Mouse (Mus musculus) forebrain, embryonic 12.5 days (tissue): Measurements from ENCODE around the gene Drg1. TPM values are rescaled to one million over a fixed set of nuclear protein-coding genes. Genes with fewer than 3 reads are reported as not detected.
"Not testable (repeated sequence)": the region's sequence is repeated elsewhere in the genome, so short reads cannot be mapped to it uniquely, and the experiment has no call there.

Experiments used
- ATAC-seq: fragments of 200-750 bp; cut with Nextera tagmentation; 2 replicates; pipeline ENCODE4 v1.8.0; 2017; ENCODE audit warnings: moderate TSS enrichment; ENCODE audit not compliant: low FRiP score
- H3K27ac ChIP-seq: fragments of 300-500 bp; sonication (generic); 2 replicates; pipeline ENCODE4 v1.5.1; 2016; ENCODE audit warnings: mild to moderate bottlenecking
- H3K27me3 ChIP-seq: fragments of 300-500 bp; sonication (generic); 2 replicates; pipeline ENCODE4 v1.6.1; 2016; ENCODE audit warnings: mild to moderate bottlenecking
- H3K36me3 ChIP-seq: fragments of 300-500 bp; sonication (generic); replicated peaks from 2 replicates; pipeline ENCODE4 v1.6.1; 2016; ENCODE audit warnings: mild to moderate bottlenecking
- H3K4me1 ChIP-seq: fragments of 300-500 bp; sonication (generic); 2 replicates; pipeline ENCODE4 v1.6.1; 2016
- H3K4me2 ChIP-seq: fragments of 300-500 bp; sonication (generic); 2 replicates; pipeline ENCODE4 v1.6.1; 2016; ENCODE audit warnings: mild to moderate bottlenecking, moderate library complexity
- H3K4me3 ChIP-seq: fragments of 300-500 bp; sonication (generic); replicated peaks from 2 replicates; pipeline ENCODE4 v1.5.1; 2016; ENCODE audit warnings: mild to moderate bottlenecking
- H3K9ac ChIP-seq: fragments of 300-500 bp; sonication (generic); 2 replicates; pipeline ENCODE4 v1.6.1; 2016; ENCODE audit warnings: mild to moderate bottlenecking
- H3K9me3 ChIP-seq: fragments of 300-500 bp; sonication (generic); 2 replicates; pipeline ENCODE4 v1.6.1; 2016
- WGBS: fragments of 180-500 bp; shearing (Covaris S2); methylation state at CpG from one replicate; pipeline ENCODE4 v1.1.7; 2016; 5-methylcytosine and 5-hydroxymethylcytosine counted together
- polyA plus RNA-seq: library from polyadenylated mRNA; unstranded; fragments of >200 nt; fragmentation: Nextera tagmentation; extraction: Ambion mirVana; gene quantifications from 2 replicates; pipeline ENCODE4 v1.2.1, GENCODE M21; 2016

Gene Drg1
- polyA plus RNA-seq, 1 experiment from 2014 or later: 268 TPM

DNA sequence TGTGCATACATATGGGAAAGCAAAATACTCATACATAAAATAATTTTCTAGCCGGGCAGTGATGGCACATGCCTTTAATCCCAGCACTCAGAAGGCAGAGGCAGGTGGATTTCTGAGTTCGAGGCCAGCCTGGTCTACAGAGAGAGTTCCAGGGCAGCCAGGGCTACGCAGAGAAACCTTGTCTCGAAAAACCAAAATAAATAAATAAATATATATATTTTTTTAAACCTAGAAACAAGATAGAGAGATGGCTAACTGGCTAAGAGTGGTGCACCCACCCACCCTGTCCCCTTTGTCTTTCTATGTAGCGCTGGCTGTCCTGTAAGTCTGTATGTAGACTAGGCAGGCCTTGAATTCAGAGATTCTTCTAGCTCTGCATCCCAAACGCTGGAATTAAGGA lies 93.7 kb downstream of the Drg1 start:
- not testable (repeated sequence) for H3K4me3 ChIP-seq, ATAC-seq, H3K36me3 ChIP-seq, H3K27ac ChIP-seq, H3K4me1 ChIP-seq, H3K9ac ChIP-seq, H3K4me2 ChIP-seq, H3K27me3 ChIP-seq
- H3K9me3 ChIP-seq: peaks cover 20% of the 10 kb centered on the region
- 52% methylated on average over 5 of the region's 6 CpGs for WGBS

DNA sequence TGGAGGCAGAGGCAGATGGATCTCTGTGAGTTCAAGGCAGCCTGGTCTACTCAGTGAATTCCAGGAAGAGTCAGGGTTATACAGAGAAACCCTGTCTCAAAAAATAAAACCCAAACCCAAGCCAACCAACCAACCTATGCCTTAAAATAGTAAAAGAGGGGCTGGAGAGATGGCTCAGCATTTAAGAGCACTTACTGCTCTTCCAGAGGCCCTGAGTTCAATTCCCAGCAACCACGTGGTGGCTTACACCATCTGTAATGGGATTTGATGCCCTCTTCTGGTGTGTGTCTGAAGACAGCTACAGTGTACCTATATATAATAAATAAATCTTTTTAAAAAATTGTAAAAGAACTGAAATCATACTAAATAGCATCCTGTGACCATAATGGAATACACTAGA lies 94.3 kb downstream of the Drg1 start:
- not testable (repeated sequence) for H3K4me3 ChIP-seq, H3K27me3 ChIP-seq, H3K4me2 ChIP-seq, H3K36me3 ChIP-seq, H3K4me1 ChIP-seq, ATAC-seq, H3K27ac ChIP-seq, H3K9ac ChIP-seq
- 76% methylated on average over 1 of the region's 1 CpGs for WGBS
- H3K9me3 ChIP-seq: peaks cover 20% of the 10 kb centered on the region

- not testable (repeated sequence) for H3K27me3 ChIP-seq, H3K36me3 ChIP-seq, H3K27ac ChIP-seq, H3K9ac ChIP-seq, H3K4me2 ChIP-seq, H3K4me1 ChIP-seq, H3K4me3 ChIP-seq
- peaks cover 24% of the 10 kb centered on the region for H3K9me3 ChIP-seq
- WGBS: 76% methylated on average over 2 of the region's 2 CpGs
- ATAC-seq: peak; percentile 7
These were observed 97.2 kb downstream of the Drg1 start for GRCm38 (mm10) chr11:3169042-3169441.

DNA sequence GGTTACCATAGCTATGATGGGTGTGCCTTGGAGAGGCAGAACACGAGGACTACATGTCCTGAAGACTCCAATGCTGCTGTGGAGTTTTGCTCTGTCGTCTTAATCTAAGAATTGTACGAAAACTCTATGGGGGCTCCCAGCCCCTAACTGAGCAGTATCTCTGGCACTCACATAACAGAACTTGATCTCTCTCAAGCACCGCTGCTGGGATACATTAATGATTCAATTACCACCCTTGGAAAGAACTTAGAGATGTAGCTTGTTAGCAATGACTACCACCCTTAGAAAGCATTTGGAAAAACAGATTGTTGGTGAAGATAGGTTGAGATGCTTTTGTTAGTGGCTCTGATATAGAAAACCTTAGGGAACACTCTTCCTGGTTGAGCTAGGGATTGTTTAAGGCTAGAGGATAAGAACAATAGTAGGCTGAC lies 98.6 kb downstream of the Drg1 start:
- H3K27me3 ChIP-seq, H3K4me3 ChIP-seq, H3K4me1 ChIP-seq, H3K4me2 ChIP-seq, H3K27ac ChIP-seq, H3K9ac ChIP-seq, ATAC-seq, H3K36me3 ChIP-seq: not testable (repeated sequence)
- WGBS: 77% methylated on average over 4 of the region's 4 CpGs
- H3K9me3 ChIP-seq: peaks cover 19% of the 10 kb centered on the region

DNA sequence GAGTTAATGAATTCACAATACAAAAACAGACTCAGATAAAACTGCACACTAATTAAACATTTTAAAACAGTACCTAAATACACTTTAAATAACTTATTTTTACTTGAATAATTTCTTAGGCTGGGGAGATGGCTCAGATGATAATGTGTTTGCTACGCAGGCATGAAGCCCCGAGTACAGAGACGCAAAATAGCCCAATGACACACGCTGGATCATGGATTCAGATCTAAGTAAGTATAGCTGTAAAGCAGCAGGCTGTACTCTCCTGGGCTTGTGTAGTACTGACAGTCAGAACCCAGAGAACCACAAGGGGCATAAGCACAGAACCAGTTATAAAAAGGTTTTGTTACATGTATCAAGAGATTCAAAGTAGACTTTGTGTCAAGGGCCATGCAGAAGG lies 99.1 kb downstream of the Drg1 start:
- H3K27ac ChIP-seq, H3K4me3 ChIP-seq, H3K9ac ChIP-seq, ATAC-seq, H3K4me2 ChIP-seq, H3K27me3 ChIP-seq, H3K36me3 ChIP-seq, H3K4me1 ChIP-seq: not testable (repeated sequence)
- H3K9me3 ChIP-seq: peaks cover 23% of the 10 kb centered on the region
- 94% methylated on average over 4 of the region's 4 CpGs for WGBS

GRCm38 (mm10) chr11:3166321-3166720 lies 99.9 kb downstream of the Drg1 start:
- not testable (repeated sequence) for H3K4me3 ChIP-seq, ATAC-seq, H3K36me3 ChIP-seq, H3K27me3 ChIP-seq, H3K27ac ChIP-seq, H3K9ac ChIP-seq, H3K4me2 ChIP-seq, H3K4me1 ChIP-seq
- H3K9me3 ChIP-seq: peaks cover 20% of the 10 kb centered on the region

GRCm38 (mm10) chr11:3165210-3165782 lies 100.9 kb downstream of the Drg1 start:
- H3K9ac ChIP-seq, H3K4me3 ChIP-seq, H3K4me1 ChIP-seq, H3K4me2 ChIP-seq, H3K27me3 ChIP-seq, H3K27ac ChIP-seq, H3K36me3 ChIP-seq: not testable (repeated sequence)
- 82% methylated on average over 3 of the region's 5 CpGs for WGBS
- ATAC-seq: peak; percentile 34
- peaks cover 21% of the 10 kb centered on the region for H3K9me3 ChIP-seq

- WGBS: 62% methylated on average over 3 of the region's 3 CpGs
- not testable (repeated sequence) for H3K36me3 ChIP-seq, H3K27ac ChIP-seq, H3K4me3 ChIP-seq, H3K4me1 ChIP-seq, ATAC-seq, H3K9ac ChIP-seq, H3K27me3 ChIP-seq, H3K4me2 ChIP-seq
- H3K9me3 ChIP-seq: peaks cover 21% of the 10 kb centered on the region
These were observed 102.6 kb downstream of the Drg1 start for GRCm38 (mm10) chr11:3163661-3164060.

DNA sequence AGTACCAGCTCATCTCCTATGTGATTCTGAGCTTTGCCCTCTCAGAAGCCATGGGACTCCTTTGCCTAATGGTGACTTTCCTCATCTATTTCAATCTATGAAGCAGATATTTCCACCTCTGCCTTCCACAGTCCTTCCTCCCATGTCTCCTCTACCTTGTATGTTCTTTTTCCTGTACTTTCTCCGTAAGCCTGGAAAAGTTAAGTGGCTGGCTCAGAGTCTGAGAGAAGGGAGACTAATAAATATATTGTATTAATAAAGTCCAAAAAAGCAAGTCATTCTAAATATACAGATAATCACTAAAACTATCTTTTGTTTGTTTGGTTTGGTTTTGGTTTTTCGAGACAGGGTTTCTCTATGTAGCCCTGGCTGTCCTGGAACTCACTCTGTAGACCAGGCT lies 103.1 kb downstream of the Drg1 start:
- not testable (repeated sequence) for H3K4me2 ChIP-seq
- 89% methylated on average over 2 of the region's 2 CpGs for WGBS

DNA sequence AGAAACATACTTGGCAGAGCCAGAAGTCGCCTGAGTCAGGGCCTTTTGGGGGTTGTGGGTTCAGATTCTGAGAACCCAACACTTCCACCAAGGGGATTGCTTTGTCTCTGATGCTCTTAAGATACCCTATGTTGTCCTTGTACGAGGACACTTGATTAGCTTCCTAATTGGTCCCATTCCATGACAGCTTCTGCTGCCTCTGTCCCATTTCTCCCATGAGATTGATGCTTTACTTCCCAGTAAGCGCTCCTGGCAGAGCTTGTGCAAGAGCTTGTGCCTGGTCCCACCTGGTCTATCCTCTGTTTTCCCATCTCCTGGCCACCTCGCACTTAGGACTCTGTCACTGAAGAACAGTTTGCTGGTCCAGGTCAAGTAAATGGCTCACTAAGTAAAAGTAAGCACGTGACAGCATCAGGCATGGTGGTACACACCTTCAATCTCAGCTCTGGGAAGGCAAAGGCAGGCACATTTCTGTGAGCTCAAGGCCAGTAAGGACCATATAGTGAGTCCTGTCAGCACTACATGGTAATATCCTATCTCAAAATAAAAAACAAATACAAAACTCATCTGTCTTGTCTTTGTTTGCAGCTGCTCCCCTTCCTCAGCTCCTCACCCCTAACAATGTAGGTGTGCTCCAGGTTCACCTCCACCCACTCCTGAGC lies 103.8 kb downstream of the Drg1 start:
- peak; percentile 28; the same call in 1 of the 2 replicates for ATAC-seq
- not testable (repeated sequence) for H3K9ac ChIP-seq
- 65% methylated on average over 5 of the region's 5 CpGs for WGBS

More for the DNA sequence above, 103.1 kb downstream of the Drg1 start:
- H3K4me1 ChIP-seq, H3K4me3 ChIP-seq, H3K9ac ChIP-seq, H3K27me3 ChIP-seq, H3K27ac ChIP-seq, H3K36me3 ChIP-seq, ATAC-seq: not testable (repeated sequence)
- H3K9me3 ChIP-seq: peaks cover 21% of the 10 kb centered on the region

DNA sequence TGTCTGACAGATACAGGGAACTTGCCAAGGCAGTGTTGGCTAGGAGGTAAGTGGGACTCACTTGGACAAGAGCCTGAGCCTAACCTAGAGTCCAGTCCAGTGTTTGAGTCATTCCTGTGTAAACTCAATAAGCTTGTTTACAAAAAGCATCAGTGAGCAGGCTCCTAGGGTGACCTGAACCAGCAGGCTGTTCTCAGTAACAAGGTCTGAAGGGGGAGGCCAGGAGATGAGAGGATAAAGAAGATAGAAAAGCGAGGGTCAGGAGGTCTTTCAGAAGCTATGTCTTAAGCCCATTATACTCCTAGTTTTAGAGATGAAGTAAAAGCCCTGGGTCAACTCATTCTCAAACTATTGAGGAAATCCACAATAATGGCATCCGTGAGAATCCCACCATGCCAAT lies 104.8 kb downstream of the Drg1 start:
- H3K4me1 ChIP-seq, H3K36me3 ChIP-seq, H3K4me3 ChIP-seq, H3K9ac ChIP-seq, H3K4me2 ChIP-seq, H3K27ac ChIP-seq, ATAC-seq, H3K27me3 ChIP-seq: not testable (repeated sequence)
- 61% methylated on average over 1 of the region's 2 CpGs for WGBS
- peaks cover 22% of the 10 kb centered on the region for H3K9me3 ChIP-seq

More for the DNA sequence above, 103.8 kb downstream of the Drg1 start:
- not testable (repeated sequence) for H3K27me3 ChIP-seq, H3K4me2 ChIP-seq, H3K27ac ChIP-seq, H3K36me3 ChIP-seq, H3K4me3 ChIP-seq, H3K4me1 ChIP-seq
- H3K9me3 ChIP-seq: peaks cover 18% of the 10 kb centered on the region

GRCm38 (mm10) chr11:3158800-3159199 lies 107.4 kb downstream of the Drg1 start:
- H3K27ac ChIP-seq, ATAC-seq, H3K4me2 ChIP-seq, H3K36me3 ChIP-seq, H3K27me3 ChIP-seq, H3K9ac ChIP-seq, H3K4me1 ChIP-seq, H3K4me3 ChIP-seq: not testable (repeated sequence)
- peaks cover 22% of the 10 kb centered on the region for H3K9me3 ChIP-seq
- 91% methylated on average over 4 of the region's 4 CpGs for WGBS

- H3K4me2 ChIP-seq, ATAC-seq, H3K4me1 ChIP-seq, H3K36me3 ChIP-seq, H3K4me3 ChIP-seq, H3K9ac ChIP-seq, H3K27me3 ChIP-seq, H3K27ac ChIP-seq: not testable (repeated sequence)
- whole genome bisulfite sequencing: 94% methylated on average over 6 of the region's 6 CpGs
- peaks cover 24% of the 10 kb centered on the region for H3K9me3 ChIP-seq
These were observed 108.2 kb downstream of the Drg1 start for GRCm38 (mm10) chr11:3157996-3158395.
